Mouse (Mus musculus) CD4-positive, CD25-positive, alpha-beta regulatory T cell (primary cell): ENCODE measurements around the gene Ric1. TPM values are rescaled to one million over a fixed set of nuclear protein-coding genes. Genes with fewer than 3 reads are reported as not detected.

Source experiments
- polyA plus RNA-seq: library from polyadenylated mRNA; unstranded; fragments of 100-300 nt; shearing (Covaris generic); gene quantifications from one replicate; pipeline ENCODE4 v1.2.1, GENCODE M21; 2017

Ric1 gene
- 7.5 TPM for polyA plus RNA-seq

GRCm38 (mm10) chr19:29521637-29522435 is at the start of gene Ric1:
Gene Ric1, plus strand, starts transcription at chr19:29522282.

GRCm38 (mm10) chr19:29647651-29648549 is 125.8 kb downstream of the Ric1 start, which contains the start of gene Ermp1:
Gene Ermp1, minus strand, starts transcription at chr19:29648415.

Other genes starting within 250 kb of the Ric1 start
- 18.0 TPM for gene Insl6, start 196.9 kb upstream of the Ric1 start, polyA plus RNA-seq
- not detected for gene Rln1, start 187.6 kb upstream of the Ric1 start, polyA plus RNA-seq
- 254 TPM for gene Plgrkt, start 154.9 kb upstream of the Ric1 start, polyA plus RNA-seq
- gene Cd274, start 154.8 kb upstream of the Ric1 start, polyA plus RNA-seq, result 43.6 TPM
- gene Pdcd1lg2, start 111.4 kb upstream of the Ric1 start, polyA plus RNA-seq, result 13.8 TPM
- 40.0 TPM for gene Ermp1, start 126.1 kb downstream of the Ric1 start, polyA plus RNA-seq
- gene Mlana, start 175.5 kb downstream of the Ric1 start, polyA plus RNA-seq, result not detected